Mouse (Mus musculus) Muller cell, postnatal 12 days (primary cell): ENCODE measurements around the gene Sytl3.
"Not testable (repeated sequence)": the region's sequence is repeated elsewhere in the genome, so short reads cannot be mapped to it uniquely, and the experiment has no call there.

Experiments used
- DNase-seq: peaks from one replicate; pipeline ENCODE4 v3.0.0-alpha.2; 2015; ENCODE audit errors: inconsistent ontology term

Gene Sytl3

DNA sequence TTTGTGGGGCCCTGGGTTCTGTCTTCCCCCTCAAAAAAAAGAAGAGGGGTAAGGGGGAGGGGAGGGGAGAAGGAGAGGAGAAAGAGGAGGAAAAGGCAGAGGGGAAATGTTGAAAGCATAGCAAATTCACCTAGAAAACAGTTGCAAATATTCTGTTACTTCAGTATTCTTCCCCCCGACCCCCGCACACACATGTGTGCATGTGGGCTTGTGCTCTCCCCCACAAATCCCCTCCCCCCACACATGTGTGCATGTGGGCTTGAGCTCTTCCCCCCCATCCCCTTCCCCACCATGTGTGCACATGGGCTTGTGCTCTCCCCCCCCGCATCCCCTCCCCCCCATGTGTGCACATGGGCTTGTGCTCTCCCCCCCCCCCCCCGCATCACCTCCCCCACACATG is 30.5 kb downstream of the Sytl3 start:
- not testable (repeated sequence) for DNase-seq

DNA sequence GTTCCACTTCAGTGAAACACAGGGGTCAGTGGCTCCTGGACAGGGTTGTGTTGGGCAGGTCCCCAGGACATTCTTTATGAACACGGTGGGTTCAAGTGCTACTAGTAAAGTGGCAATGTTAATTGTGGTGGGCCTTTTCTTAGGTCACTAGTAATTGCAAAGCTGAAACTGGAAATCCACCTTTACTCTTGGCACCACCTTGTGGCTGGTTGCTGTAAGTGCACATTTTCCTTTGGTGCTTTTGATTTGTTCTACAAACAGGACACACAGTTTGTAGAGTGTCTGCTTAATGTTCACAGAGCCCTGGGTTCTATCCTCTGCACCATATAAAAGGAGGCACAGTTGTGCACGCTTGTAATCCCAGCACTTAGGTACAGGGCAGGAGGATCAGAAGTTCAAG is 32.7 kb downstream of the Sytl3 start:
- not testable (repeated sequence) for DNase-seq

DNA sequence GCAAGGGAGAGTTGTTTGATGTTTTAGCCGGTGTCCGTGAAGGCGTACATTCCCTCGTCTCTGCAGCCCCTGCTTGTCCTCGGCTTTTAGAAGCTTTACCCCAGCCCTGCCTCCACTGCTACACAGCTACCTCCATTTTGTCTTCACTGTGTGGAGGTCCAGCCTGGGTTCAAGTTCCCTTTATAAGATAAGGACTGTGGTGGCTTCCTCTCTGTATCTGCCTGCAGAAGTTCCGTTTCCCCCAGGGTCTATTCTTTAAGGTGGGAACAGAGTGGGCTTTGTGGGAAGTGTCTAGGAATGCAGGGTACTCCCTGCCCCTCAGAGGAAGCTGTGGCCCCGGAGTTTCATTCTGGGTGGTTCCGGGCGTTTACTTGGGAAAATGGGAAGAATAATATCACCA is 36.8 kb downstream of the Sytl3 start:
- DNase-seq: not testable (repeated sequence)

DNA sequence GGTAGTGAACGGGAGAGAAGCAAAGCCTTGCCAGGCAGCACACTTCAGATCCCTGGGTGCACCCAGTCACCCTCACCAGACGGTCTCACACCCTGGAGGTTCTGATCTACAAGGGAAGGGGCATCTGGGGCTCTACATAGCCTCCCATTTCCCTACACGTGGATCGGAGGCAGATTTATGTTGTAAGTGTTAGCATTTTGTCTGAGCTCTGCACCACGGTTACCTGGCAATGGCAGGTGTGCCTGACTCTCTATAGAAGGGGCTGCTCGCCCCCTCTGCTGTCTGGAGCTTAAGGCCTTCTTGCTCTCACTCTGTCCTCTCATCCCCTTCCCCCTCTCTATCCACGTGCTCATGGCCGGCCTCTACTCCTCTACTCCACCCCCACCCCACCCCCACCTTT is 37.6 kb downstream of the Sytl3 start:
- not testable (repeated sequence) for DNase-seq

DNA sequence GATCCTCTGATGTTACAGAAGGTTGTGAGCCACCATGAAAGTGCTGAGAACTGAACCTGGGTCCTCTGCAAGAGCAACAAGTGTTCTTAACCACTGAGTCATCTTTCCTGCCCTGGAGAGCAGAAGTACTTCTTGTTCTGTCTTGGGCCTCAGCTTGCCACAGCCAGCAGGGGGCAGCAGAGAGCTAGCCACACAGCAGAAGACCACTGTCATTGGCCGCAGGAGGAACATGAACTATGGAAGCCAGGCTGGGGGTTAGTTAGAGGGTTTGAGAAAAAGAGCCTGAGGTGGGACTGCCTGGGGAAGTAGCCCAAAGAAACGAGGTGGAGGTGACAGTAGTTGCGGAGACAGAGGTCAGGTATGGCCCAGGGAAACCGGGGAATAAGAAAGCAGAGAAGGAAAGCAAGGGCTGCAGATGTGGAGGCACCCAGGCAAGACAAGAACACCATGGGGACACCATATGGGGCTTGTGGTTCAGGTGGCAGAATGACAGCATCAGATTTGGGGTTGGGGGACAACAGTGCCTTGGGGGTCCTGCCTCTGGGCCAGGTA is 38.4 kb downstream of the Sytl3 start:
- DNase-seq: not testable (repeated sequence)

DNA sequence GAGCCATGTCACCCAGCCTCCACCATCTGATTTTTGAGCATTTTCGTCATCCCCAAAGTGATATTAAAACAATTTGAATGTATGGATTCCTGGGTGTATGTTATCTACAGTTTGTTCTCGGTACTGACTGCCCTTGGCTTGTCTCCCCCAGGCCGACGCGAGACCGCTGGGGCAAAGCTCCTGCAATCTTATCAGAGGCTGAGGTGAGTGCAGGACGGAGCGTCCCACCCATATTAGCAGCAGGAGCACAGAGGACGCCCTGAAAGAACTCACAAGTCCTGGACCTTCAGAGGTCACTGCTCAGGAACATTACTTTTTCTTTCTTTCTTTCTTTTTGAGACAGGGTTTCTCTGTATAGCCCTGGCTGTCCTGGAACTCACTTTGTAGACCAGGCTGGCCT is 40.6 kb downstream of the Sytl3 start:
- not testable (repeated sequence) for DNase-seq

DNA sequence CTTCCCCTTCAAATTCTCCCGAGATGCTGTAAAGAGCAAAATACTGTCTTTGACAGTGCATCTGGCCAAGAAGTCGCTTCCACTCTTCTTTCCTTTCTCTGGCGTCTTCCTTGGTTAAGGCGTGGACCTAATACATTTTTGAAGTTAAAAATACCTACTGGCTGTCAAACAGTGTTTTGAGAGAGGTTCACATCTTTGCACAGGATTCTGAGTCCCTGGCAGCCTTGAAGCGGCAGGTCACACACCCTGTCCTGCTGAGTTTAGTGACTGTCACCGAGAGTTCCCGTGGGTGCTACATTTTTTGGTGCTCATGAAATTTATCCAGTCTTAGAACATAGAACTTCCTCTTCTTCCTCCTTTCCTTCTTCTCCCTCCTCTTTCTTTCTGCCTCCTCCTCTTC is 41.2 kb downstream of the Sytl3 start:
- not testable (repeated sequence) for DNase-seq

DNA sequence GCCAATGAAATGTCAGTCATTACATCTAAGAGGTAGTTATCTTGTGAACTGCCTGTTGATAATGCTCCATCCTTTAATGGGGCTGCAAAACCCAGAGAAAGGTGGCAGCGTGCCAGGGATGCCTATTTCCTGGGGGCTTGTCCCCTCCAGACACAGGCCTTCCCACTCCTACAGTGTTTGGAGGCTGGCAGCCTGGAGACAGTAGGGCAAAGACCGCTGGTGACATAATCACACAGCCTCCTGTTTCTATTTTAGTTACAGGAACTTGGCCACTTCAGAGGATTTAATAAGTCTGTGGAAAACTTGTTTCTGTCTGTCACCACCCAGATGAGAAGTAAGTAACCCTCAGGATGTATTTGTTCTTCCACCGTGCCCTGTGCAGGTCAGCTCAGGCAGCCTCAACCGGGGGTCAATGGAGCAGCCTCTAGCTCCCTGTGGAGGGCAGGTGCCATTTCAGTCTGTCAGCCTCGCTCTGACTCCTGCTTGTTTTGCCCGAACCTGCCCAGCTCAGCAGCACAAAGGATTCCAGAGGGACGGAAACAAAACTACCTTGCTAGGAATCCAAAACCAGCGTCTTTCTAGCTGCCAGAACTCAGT is 43.8 kb downstream of the Sytl3 start:
- DNase-seq: not testable (repeated sequence)

DNA sequence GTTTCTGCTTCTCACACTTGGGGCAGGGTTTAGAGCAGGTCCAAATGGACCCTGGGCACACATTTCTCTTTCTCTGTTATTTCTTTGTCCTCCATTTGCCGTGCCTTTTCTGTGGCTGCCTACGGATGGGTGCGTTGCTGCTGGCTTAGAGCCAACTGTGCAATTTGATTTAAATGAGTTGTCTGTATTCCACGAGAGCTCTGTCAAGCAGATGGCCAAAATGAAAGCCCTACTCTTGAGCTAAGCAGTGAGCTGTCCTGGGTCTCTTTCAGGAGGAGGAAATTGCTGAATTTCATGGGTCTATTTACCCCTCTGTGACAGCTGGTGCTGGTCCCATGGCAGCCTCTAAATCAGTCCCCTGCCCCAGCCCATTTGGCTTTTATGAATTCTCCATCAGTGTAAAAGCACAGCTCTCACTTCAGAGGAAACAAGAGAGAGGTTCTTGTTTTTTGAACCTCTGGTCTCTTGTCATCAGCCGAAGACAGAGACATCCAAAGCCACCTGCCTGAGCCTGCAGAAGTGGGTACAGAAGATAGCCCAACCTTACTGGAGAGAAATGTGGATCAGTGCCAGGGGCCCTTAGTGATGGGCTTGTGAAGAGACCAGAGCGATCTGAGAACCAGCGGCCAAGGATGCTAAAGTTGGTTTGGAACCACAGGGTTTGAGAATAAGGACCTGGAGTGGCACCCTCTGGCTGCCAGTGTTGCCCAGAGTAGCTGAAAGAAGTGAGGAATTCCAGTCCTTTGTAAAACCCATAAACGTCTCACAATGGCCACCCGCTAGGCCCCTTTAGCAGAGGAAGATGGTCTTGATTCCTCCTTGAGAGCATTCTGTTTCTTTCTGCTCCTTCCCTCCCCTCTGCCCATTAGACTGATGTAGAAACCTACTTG is 44.7 kb downstream of the Sytl3 start:
- DNase-seq: not testable (repeated sequence)

DNA sequence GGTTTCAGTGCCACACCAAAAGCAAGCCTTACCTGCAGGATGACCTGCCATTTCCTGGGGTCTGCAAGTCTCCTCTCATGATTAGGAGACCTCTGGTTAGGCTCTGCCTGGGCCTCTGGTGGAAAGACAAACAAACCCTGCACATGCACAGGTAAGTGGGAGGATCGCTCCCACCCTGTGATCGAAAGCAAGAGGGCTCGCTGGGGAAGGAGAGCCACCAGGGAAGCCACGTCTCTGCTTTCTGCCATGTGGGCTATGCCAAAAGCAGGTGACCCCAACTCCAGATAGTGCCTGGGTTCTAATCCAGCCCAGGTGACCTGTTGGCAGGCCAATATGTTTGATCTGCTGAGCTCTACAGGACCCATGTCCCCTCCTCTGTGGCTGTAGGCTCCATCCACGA is 47.6 kb downstream of the Sytl3 start:
- not testable (repeated sequence) for DNase-seq

DNA sequence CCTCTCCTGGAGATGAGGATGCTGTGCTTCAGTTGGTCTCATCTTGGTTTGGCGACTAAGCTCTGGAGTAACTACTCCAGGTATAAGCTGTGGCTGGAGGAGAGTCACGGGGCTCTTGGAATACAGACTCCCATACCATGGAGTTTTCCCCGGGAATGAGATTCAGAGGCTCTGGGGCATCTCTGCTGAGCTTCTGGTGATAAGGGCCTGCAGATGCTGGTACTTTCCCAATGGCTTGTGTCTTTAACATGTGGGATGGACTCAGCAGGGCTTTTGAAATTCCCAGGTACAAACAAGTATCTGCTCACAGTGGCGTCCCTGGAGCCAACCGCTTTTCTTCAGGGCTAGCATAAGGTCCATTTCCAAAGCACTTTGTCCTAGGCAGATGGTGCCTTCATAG is 48.5 kb downstream of the Sytl3 start:
- DNase-seq: not testable (repeated sequence)

DNA sequence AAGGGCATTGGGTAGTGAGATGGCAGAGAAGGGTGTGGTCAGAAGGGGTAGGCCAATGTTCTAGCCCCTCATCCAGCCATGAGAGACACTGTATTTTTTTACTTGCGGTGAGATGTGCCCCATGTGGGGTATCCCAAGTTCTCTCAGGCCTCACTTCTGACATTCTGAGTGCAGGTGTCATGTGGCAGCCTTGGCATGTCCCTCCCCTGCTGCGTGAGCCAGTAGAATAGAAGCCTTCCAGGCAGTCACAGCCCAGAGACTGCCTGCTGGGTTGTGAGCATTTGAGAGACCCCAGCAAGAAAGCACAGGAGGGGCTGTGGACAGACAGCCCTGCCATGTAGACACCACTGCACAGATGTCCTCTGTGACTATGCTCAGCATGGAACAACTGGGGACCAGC is 49.3 kb downstream of the Sytl3 start:
- not testable (repeated sequence) for DNase-seq

DNA sequence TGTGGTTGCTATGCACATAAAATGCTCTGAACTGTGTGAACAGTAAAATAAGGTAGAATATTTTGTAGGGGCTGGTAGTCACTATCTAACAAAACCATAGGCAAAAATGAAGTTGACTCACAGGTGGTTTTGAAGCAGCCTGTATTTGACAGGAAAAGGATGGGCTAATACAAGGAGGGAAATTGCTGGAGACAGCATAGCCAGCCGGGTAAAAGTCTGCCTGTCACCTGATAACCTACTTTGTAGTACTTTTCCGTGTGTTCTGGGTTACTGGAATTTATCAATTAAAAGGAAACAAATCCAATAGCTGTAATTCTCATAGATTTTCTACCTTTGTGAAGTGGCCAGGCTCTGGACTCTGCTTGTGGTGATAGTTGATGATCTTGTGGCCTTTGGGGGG is 54.6 kb downstream of the Sytl3 start:
- not testable (repeated sequence) for DNase-seq

DNA sequence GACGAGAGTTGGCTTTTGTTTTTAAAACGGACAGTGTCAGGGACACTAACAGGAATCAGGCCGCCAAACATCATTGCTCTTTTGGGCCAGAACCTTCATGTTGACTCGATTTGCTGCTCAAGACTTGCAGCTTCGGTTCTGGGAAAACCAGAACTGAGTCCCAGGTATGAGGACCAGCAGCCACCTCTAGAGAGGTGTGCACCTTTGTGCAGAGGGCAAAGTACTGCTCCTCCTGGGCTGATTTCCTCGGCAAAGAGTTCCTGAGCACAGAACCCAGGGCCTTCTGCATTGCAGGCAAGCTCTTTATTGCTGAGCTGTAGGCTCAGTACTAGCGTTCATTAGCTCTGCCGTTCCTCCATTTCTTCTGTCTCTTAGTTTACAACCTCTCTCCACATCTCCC is 55.1 kb downstream of the Sytl3 start:
- DNase-seq: not testable (repeated sequence)

DNA sequence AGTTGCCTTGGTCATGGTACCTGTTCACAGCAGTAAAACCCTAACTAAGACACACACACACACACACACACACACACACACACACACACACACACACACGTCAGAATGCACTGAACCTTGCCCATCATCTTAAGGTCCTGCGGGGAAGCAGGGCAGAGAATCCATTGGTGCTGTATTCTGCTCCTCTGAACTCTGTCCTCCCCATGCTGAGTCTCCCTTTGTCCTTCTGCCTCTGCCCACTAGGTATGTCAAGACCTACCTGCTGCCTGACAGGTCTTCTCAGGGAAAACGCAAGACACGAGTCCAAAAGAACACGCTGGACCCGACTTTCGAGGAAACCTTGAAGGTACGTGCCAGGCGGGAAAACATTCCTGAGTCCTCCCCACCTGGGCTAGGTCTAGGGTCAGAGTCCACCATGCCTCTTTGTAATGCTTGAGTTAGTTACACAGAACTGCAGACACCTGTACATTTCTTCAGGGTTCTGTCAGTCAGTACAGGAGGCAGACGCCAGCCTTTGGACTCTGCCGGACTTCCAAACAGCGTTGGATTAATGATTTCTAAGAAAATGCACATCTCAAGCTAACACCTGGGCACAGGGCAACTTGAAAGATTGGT is 69.2 kb downstream of the Sytl3 start:
- no peak for DNase-seq

DNA sequence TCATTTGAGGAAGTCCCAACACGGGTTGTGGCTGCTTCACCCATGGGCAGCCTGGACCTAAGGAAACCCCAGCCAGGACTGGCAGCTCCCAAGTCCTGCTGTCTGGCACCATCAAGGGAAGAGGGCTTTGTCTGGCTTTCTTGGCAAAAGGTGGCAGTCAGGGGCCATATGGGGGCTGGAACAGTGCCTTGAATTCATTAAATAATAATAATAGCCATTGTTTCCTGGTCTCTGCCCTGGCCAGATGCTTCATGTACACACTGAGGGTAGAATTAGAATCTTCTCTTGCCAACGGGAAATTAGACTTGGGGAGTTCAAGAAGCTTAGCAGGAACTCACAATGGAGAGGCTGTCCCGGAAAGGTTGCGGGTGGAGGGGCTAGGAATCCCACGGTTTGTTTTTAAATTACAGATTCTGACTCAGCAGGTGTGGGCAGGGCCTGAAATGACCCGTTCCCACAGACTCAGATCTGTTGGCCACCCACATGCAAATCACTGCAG is 70.4 kb downstream of the Sytl3 start:
- peak; percentile 92 for DNase-seq

DNA sequence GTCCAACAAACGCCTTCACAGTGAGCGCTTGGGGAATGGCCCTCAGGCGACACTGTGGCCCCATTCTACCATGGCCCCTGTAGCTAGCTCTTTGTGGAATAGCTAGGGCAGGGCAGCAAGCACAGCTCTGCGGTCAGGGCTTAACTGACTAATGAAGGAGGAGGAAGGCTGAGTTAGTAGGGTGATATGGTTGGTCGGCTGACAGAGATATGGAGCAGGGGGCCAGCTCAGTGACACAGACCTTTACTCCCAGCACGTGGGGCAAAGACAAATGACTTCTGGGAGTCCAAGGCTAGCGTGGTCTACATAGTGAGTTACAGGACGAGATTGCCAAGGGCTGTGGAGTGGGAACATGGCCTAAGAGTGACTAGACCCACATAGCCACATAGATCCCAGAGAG is 72.2 kb downstream of the Sytl3 start:
- no peak for DNase-seq

DNA sequence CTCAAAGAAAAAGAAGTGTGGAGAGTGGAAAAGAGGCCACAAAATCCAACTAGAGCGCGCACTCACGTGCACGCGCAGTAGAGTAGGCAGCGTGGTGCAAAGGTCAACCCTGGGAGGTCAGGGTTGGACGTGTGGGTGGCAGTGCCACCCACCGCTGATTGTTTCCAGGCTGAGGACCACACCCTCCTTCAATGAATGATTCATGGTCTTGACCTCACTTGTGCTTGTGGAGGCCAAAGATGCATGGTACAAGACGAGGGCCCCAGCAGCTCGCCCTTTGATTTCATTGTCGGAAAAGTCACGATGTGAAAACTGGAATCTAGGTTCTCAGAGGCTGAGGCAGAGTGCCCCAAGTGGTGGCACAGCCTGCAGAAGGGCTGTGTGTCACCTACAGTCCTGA is 72.7 kb downstream of the Sytl3 start:
- DNase-seq: no peak

DNA sequence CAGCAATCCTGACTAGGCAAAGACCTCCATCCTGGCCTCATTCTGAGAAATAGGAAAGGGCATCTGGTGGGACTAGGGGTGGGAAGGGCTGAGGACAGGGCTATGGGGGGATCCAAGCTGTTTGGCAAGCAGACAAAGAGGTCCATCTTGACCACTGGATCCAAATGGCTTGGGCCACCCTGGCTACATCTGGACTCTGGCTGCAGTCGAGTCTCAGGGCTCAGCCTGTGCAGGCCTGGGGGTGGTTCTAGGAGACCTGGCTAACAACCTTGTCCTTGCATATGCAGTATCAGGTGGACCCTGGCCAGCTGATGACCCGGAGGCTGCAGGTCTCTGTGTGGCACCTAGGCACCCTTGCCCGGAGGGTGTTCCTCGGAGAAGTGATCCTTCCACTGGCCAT is 73.8 kb downstream of the Sytl3 start:
- DNase-seq: no peak

DNA sequence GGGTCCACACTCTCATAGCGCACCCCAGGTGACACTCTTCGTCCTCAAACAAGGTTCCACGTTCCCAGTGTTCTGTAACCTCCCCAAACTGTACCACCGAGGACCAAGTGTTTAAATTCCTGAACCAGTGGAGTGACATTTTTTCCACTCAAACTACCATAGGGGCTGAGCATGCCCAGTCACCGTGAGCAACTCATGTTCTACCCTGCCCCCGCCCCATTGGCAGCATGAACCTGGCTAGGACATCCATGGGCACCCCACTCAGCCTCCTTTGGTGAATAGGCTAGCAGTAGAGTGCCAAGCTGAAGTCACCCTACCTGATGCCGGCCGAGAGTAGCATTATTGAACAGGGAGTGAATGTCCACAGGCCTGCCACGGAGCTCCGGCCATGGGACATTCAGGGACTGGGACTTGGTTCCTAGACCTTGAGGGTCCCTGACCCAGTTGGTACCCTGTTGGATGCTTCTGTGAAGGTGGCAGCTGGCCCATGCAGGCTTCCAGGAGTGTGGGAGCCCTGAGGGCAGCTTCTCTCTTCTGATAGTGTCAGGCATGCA is 74.5 kb downstream of the Sytl3 start:
- no peak for DNase-seq

DNA sequence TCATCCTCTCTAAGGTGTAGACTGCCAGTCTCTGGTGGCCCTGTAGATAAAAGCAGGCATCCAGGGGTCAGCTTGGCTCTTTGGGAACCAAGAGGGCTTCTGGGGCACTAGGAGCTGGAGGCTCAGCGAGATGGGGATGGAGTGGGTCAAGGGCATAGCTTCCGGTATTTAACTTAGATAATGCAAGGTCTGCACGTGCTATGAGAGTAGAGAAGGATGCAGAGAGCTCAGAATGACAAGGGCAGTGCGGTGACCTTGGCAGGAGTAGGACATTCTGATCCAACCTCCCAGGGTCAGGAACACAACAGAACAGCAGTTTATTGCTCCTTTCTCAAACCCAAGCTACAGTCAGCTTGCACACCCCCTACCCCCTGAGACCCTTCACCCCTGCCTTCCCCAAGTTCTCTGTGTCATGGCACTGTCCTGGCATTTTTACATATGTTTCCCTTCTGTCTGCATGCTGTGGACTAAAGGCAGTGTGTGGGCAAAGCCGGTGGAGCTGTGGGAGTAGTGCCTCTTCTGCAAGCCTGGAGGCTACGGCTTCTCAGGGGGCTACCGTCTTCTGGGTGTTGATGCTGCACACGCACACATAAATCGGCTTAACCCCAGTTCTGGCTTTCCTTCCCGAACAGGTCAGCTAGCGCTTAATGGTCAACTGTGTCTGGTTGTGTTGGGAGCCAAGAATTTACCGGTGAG is 76.0 kb downstream of the Sytl3 start:
- no peak for DNase-seq
